Mouse (Mus musculus): ENCODE results near the gene Tomm40l. TPM values are rescaled to one million over a fixed set of nuclear protein-coding genes. Genes with fewer than 3 reads are reported as not detected.
A peak's percentile ranks its signal among the peaks of the same experiment; 100 is the strongest.

The Tomm40l gene
- total RNA-seq, 1 experiment = 27.5 TPM

DNA sequence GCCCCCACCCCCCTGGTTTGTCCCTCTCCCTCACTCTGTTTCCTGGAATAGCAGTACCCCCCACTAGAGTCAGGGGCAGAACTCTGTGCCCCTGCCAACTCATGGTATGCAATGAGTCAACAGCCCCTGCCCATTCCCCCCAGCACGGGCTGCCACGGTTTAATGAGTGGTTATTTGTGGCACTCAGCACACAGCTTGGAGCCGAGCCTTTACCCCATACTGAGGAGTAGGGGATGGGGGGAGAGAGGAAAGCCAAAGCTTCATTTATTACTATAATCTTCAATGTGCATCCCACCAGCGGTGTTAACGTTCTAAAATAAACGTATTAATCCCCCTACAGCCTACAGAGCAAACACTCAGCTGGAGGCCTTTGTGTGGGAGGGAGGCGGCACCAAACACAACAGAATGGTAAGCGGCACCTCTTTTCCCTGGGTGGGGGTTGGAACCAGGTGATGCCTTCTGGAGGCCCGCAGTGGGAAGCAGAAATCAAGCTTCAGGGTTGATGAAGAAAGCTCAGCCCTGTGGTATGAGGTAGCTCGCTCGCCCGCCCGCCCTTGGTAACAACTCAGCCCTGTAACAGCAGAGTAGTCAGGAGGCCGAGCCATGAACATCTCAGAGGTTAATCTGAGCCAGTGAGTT, 32.7 kb downstream of the Tomm40l start:
- H3K9ac ChIP-seq (ENCODE audit: insufficient read depth, low read depth, low read length, poor library complexity, severe bottlenecking) = no peak overlapping the region
- H3K4me3 ChIP-seq (ENCODE audit: insufficient read depth in 1 of 2, low read depth in 1 of 2, low read length in 2 of 2, poor library complexity in 1 of 2, severe bottlenecking in 1 of 2) = peak overlapping the region in 1 of 2 experiments; percentile 26; a peak in 1 of 4 replicates
- peaks cover 9 to 18% of the 10 kb centered on the region in 2 experiments for H3K4me1 ChIP-seq (ENCODE audit: control insufficient read depth in 2 of 2, insufficient read depth in 2 of 2, low read length in 2 of 2, poor library complexity in 1 of 2)
- no peaks in the 10 kb centered on the region for H3K9me3 ChIP-seq (ENCODE audit: control insufficient read depth, insufficient read depth, low read depth, low read length)
- no peak for DNase-seq (ENCODE audit: low read depth, low spot score)
- H3K27ac ChIP-seq (ENCODE audit: insufficient read depth, low read depth, low read length, poor library complexity, severe bottlenecking) = no peak overlapping the region
- in situ Hi-C loops (cut with MboI; ENCODE audit: low sequenced_read_pairs in 2 of 2, unreplicated experiment in 2 of 2) = no loop called here
- no peaks in the 10 kb centered on the region for H3K36me3 ChIP-seq (ENCODE audit: control insufficient read depth, insufficient read depth, low read length, poor library complexity, severe bottlenecking)
- TF ChIP-seq CHD2 (IDR thresholded peaks at IDR 0.05; ENCODE audit: low read depth, low read length) (no peak), HCFC1 (IDR thresholded peaks at IDR 0.05; ENCODE audit: borderline replicate concordance, insufficient read depth, low read length) (no peak), MAFK (IDR thresholded peaks at IDR 0.05; ENCODE audit: insufficient read depth, low read depth, low read length) (no peak), ZC3H11A (IDR thresholded peaks at IDR 0.05; ENCODE audit: borderline replicate concordance, low read depth, low read length) (no peak), ZNF384 (IDR thresholded peaks at IDR 0.05; ENCODE audit: low read depth, low read length) (no peak)

DNA sequence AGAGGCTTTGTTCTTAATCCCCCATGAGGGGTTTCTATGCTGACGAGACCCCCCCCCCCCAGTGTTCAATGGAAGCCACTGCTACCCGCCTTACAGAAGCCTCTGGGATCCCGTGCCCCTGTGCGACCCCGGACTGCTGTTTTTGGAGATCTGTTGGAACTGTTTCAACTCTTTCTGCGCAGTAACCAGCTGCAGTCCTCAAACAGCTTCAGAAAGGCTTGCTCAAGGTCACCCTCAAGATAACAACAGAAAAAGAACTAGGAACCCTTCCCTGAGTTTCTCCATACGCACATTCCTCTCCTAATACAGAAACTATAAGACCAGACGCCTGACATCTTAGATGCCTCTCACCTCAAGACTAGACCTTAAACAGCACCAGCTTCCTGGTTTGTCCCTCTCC, 33.3 kb downstream of the Tomm40l start:
- Histone ChIP-seq H3K9me3 (ENCODE audit: control insufficient read depth, insufficient read depth, low read depth, low read length) (no peaks in the 10 kb centered on the region), H3K4me1 (ENCODE audit: control insufficient read depth in 2 of 2, insufficient read depth in 2 of 2, low read length in 2 of 2, poor library complexity in 1 of 2) (peaks cover 9 to 18% of the 10 kb centered on the region in 2 experiments), H3K9ac (ENCODE audit: insufficient read depth, low read depth, low read length, poor library complexity, severe bottlenecking) (no peak overlapping the region), H3K4me3 (ENCODE audit: insufficient read depth in 1 of 2, low read depth in 1 of 2, low read length in 2 of 2, poor library complexity in 1 of 2, severe bottlenecking in 1 of 2) (no peak overlapping the region), H3K27ac (ENCODE audit: insufficient read depth, low read depth, low read length, poor library complexity, severe bottlenecking) (no peak overlapping the region; the same call in 1 of the 2 replicates), H3K36me3 (ENCODE audit: control insufficient read depth, insufficient read depth, low read length, poor library complexity, severe bottlenecking) (no peaks in the 10 kb centered on the region)
- in situ Hi-C loops (cut with MboI; ENCODE audit: low sequenced_read_pairs in 2 of 2, unreplicated experiment in 2 of 2) = no loop called here
- TF ChIP-seq CHD2 (IDR thresholded peaks at IDR 0.05; ENCODE audit: low read depth, low read length) = no peak
- TF ChIP-seq ZC3H11A (IDR thresholded peaks at IDR 0.05; ENCODE audit: borderline replicate concordance, low read depth, low read length) = no peak
- TF ChIP-seq MAFK (IDR thresholded peaks at IDR 0.05; ENCODE audit: insufficient read depth, low read depth, low read length) = no peak
- no peak for TF ChIP-seq ZNF384 (IDR thresholded peaks at IDR 0.05; ENCODE audit: low read depth, low read length)
- no peak for TF ChIP-seq HCFC1 (IDR thresholded peaks at IDR 0.05; ENCODE audit: borderline replicate concordance, insufficient read depth, low read length)
- no peak for DNase-seq (ENCODE audit: low read depth, low spot score)

DNA sequence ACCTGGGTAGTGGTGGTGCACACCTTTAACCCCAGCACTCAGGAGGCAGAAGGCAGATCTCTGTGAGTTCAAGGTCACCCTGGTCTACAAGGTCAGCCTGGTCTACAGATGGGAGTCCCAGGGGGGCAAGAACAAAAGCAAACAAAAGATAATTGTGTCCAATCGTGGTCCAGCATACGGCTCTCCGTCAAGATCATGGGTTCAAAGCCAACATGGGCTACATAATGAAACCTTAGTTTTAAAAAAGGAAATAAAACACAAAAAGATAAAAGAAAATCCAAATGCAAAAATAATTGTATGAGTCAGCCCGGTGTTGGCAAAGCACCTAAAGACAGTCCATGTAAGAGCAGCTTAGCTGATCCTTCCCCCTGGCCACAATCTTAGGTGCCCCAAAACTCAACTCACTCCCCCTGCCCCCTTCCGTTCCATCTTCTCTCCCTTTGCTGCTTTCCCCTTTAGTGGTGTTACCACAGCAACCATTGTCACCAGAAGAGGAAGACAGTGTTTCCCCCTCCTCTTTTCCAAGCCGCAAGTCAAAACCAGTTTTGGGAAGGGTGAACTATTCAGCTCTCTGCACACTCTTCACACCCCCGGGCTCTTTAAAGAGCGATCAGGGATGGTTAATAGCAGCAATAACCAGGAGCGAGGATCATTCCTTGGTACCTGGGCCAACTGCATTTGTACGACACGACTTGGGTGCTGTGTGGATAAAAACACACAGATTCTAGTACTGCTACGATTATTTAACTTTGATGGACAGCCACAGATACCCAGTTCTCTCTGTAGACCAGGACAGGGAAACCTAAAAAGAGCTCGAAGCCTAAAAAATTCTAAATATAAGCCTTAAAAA, 34.2 kb downstream of the Tomm40l start:
- TF ChIP-seq ZC3H11A (IDR thresholded peaks at IDR 0.05; ENCODE audit: borderline replicate concordance, low read depth, low read length) (no peak), ZNF384 (IDR thresholded peaks at IDR 0.05; ENCODE audit: low read depth, low read length) (no peak), CHD2 (IDR thresholded peaks at IDR 0.05; ENCODE audit: low read depth, low read length) (no peak)

DNA sequence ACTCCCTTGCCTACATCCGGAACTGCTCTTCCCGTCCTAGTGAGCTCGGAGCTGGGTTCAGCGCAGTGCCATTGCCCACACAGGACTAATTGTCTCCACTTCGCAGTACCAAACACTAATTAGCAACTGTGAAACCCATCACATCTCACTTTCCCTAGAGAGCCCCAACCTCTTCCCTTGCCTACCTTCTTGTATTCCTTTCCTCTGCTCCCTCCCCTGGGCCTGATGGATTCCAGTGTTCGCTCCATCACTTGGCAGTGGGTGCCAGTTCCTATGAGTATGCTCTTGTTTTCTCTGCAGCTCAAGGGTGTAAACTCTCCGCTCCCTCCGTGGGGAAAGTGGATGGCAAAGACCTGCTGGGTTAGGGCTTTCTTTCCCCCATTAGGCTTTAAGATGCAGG, 36.7 kb downstream of the Tomm40l start:
- H3K27ac ChIP-seq (ENCODE audit: insufficient read depth, low read depth, low read length, poor library complexity, severe bottlenecking) = no peak overlapping the region
- in situ Hi-C loops (cut with MboI; ENCODE audit: low sequenced_read_pairs in 2 of 2, unreplicated experiment in 2 of 2) = no loop called here
- TF ChIP-seq ZNF384 (IDR thresholded peaks at IDR 0.05; ENCODE audit: low read depth, low read length) (no peak), CHD2 (IDR thresholded peaks at IDR 0.05; ENCODE audit: low read depth, low read length) (no peak), ZC3H11A (IDR thresholded peaks at IDR 0.05; ENCODE audit: borderline replicate concordance, low read depth, low read length) (no peak), HCFC1 (IDR thresholded peaks at IDR 0.05; ENCODE audit: borderline replicate concordance, insufficient read depth, low read length) (no peak), MAFK (IDR thresholded peaks at IDR 0.05; ENCODE audit: insufficient read depth, low read depth, low read length) (no peak)
- H3K36me3 ChIP-seq (ENCODE audit: control insufficient read depth, insufficient read depth, low read length, poor library complexity, severe bottlenecking) = no peaks in the 10 kb centered on the region
- no peaks in the 10 kb centered on the region for H3K9me3 ChIP-seq (ENCODE audit: control insufficient read depth, insufficient read depth, low read depth, low read length)
- no peak overlapping the region for H3K9ac ChIP-seq (ENCODE audit: insufficient read depth, low read depth, low read length, poor library complexity, severe bottlenecking)
- H3K4me3 ChIP-seq (ENCODE audit: insufficient read depth in 1 of 2, low read depth in 1 of 2, low read length in 2 of 2, poor library complexity in 1 of 2, severe bottlenecking in 1 of 2) = no peak overlapping the region
- peaks cover 9 to 18% of the 10 kb centered on the region in 2 experiments for H3K4me1 ChIP-seq (ENCODE audit: control insufficient read depth in 2 of 2, insufficient read depth in 2 of 2, low read length in 2 of 2, poor library complexity in 1 of 2)
- DNase-seq (ENCODE audit: low read depth, low spot score) = no peak

More for the DNA sequence above, 34.2 kb downstream of the Tomm40l start:
- DNase-seq (ENCODE audit: low read depth, low spot score) = no peak
- Histone ChIP-seq H3K9ac (ENCODE audit: insufficient read depth, low read depth, low read length, poor library complexity, severe bottlenecking) (no peak overlapping the region), H3K27ac (ENCODE audit: insufficient read depth, low read depth, low read length, poor library complexity, severe bottlenecking) (no peak overlapping the region), H3K4me3 (ENCODE audit: insufficient read depth in 1 of 2, low read depth in 1 of 2, low read length in 2 of 2, poor library complexity in 1 of 2, severe bottlenecking in 1 of 2) (no peak overlapping the region), H3K4me1 (ENCODE audit: control insufficient read depth in 2 of 2, insufficient read depth in 2 of 2, low read length in 2 of 2, poor library complexity in 1 of 2) (peaks cover 9 to 18% of the 10 kb centered on the region in 2 experiments), H3K9me3 (ENCODE audit: control insufficient read depth, insufficient read depth, low read depth, low read length) (no peaks in the 10 kb centered on the region), H3K36me3 (ENCODE audit: control insufficient read depth, insufficient read depth, low read length, poor library complexity, severe bottlenecking) (no peaks in the 10 kb centered on the region)
- in situ Hi-C loops (cut with MboI; ENCODE audit: low sequenced_read_pairs in 2 of 2, unreplicated experiment in 2 of 2) = no loop called here
